Mouse (Mus musculus) neural tube, embryonic 12.5 days (tissue): ENCODE measurements at regions not wholly inside any gene's neighbourhood (a gene's known extent, or its start where the extent isn't known, plus 50 kb on each side); places are given as distances from the start of the nearest gene placed in this dataset.

Experiments
- ATAC-seq: fragments of 200-750 bp; cut with Nextera tagmentation; 2 replicates; pipeline ENCODE4 v1.8.0; 2017; ENCODE audit warnings: low read depth, mild to moderate bottlenecking, moderate TSS enrichment, moderate library complexity; ENCODE audit not compliant: low FRiP score
- H3K27ac ChIP-seq: fragments of 300-500 bp; sonication (generic); 2 replicates; pipeline ENCODE4 v1.5.1; 2016
- H3K27me3 ChIP-seq: fragments of 300-500 bp; sonication (generic); replicated peaks from 2 replicates; pipeline ENCODE4 v1.6.1; 2016; ENCODE audit warnings: mild to moderate bottlenecking
- H3K36me3 ChIP-seq: fragments of 300-500 bp; sonication (generic); 2 replicates; pipeline ENCODE4 v1.6.1; 2016; ENCODE audit warnings: mild to moderate bottlenecking
- H3K4me1 ChIP-seq: fragments of 300-500 bp; sonication (generic); 2 replicates; pipeline ENCODE4 v1.6.1; 2016
- H3K4me2 ChIP-seq: fragments of 300-500 bp; sonication (generic); replicated peaks from 2 replicates; pipeline ENCODE4 v1.6.1; 2016; ENCODE audit warnings: mild to moderate bottlenecking
- H3K4me3 ChIP-seq: fragments of 300-500 bp; sonication (generic); 2 replicates; pipeline ENCODE4 v1.5.1; 2016
- H3K9ac ChIP-seq: fragments of 300-500 bp; sonication (generic); 2 replicates; pipeline ENCODE4 v1.6.1; 2016; ENCODE audit warnings: mild to moderate bottlenecking
- H3K9me3 ChIP-seq: fragments of 300-500 bp; sonication (generic); 2 replicates; pipeline ENCODE4 v1.6.1; 2016; ENCODE audit warnings: mild to moderate bottlenecking
- WGBS: fragments of 180-500 bp; shearing (Covaris S2); methylation state at CpG from one replicate; pipeline ENCODE4 v1.1.7; 2016; 5-methylcytosine and 5-hydroxymethylcytosine counted together

GRCm38 (mm10) chr10:44611399-44611798, 83.1 kb upstream of the Prdm1 start:
- no peak overlapping the region for H3K27ac ChIP-seq
- no peaks in the 10 kb centered on the region for H3K36me3 ChIP-seq
- H3K9ac ChIP-seq: no peak overlapping the region
- H3K4me2 ChIP-seq: no peak overlapping the region
- no peaks in the 10 kb centered on the region for H3K27me3 ChIP-seq
- no peaks in the 10 kb centered on the region for H3K9me3 ChIP-seq
- H3K4me1 ChIP-seq: no peaks in the 10 kb centered on the region
- 86% methylated on average over 5 of the region's 5 CpGs for WGBS
- H3K4me3 ChIP-seq: no peak overlapping the region
- ATAC-seq: no peak

- H3K4me2 ChIP-seq: no peak overlapping the region
- WGBS: 80% methylated on average over 6 of the region's 6 CpGs
These were observed 80.9 kb upstream of the Prdm1 start for GRCm38 (mm10) chr10:44609187-44609586.

GRCm38 (mm10) chr10:44607334-44607851, 79.1 kb upstream of the Prdm1 start:
- 83% methylated on average over 5 of the region's 5 CpGs for WGBS
- no peak for ATAC-seq
- no peak overlapping the region for H3K4me3 ChIP-seq
- no peaks in the 10 kb centered on the region for H3K27me3 ChIP-seq
- no peaks in the 10 kb centered on the region for H3K9me3 ChIP-seq
- peaks cover 3% of the 10 kb centered on the region; the same call in 1 of the 2 replicates for H3K4me1 ChIP-seq
- H3K36me3 ChIP-seq: no peaks in the 10 kb centered on the region
- no peak overlapping the region for H3K4me2 ChIP-seq
- H3K9ac ChIP-seq: no peak overlapping the region
- no peak overlapping the region for H3K27ac ChIP-seq

More at GRCm38 (mm10) chr10:44609187-44609586, 80.9 kb upstream of the Prdm1 start:
- H3K4me3 ChIP-seq: no peak overlapping the region
- no peak overlapping the region for H3K9ac ChIP-seq
- no peak for ATAC-seq
- no peaks in the 10 kb centered on the region for H3K9me3 ChIP-seq
- H3K4me1 ChIP-seq: peaks cover 3% of the 10 kb centered on the region; the same call in 1 of the 2 replicates
- no peak overlapping the region for H3K27ac ChIP-seq
- H3K36me3 ChIP-seq: no peaks in the 10 kb centered on the region
- H3K27me3 ChIP-seq: no peaks in the 10 kb centered on the region

- Histone ChIP-seq H3K27ac (no peak overlapping the region), H3K9ac (no peak overlapping the region), H3K4me3 (no peak overlapping the region), H3K36me3 (no peaks in the 10 kb centered on the region), H3K4me2 (no peak overlapping the region), H3K9me3 (no peaks in the 10 kb centered on the region), H3K27me3 (no peaks in the 10 kb centered on the region), H3K4me1 (peaks cover 3% of the 10 kb centered on the region; the same call in 1 of the 2 replicates)
- 76% methylated on average over 11 of the region's 11 CpGs for WGBS
- no peak for ATAC-seq
These were observed 76.2 kb upstream of the Prdm1 start for GRCm38 (mm10) chr10:44604512-44604911.

DNA sequence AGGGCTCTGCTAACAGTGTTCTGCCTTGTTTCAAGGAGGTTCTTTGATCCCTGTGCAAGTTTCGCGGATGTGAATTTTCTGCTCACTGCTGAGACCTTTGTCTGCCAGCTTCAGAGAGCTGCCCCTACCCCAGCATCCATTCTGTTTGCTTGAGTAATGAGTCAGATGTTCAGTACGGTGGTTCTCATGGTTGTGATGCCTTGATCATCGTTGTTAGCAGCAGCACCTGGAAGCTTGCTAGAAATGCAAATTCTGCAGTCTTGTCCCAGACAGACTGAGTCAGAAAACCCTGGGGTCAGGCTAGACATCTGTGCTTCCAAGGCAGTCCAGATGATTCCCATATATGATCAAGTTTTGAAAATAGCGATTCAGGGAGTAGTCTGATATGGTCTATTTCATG, 75.2 kb upstream of the Prdm1 start:
- Histone ChIP-seq H3K4me2 (no peak overlapping the region), H3K9ac (no peak overlapping the region), H3K4me1 (peaks cover 3% of the 10 kb centered on the region; the same call in 1 of the 2 replicates), H3K4me3 (no peak overlapping the region), H3K27me3 (no peaks in the 10 kb centered on the region), H3K27ac (no peak overlapping the region), H3K9me3 (no peaks in the 10 kb centered on the region), H3K36me3 (no peaks in the 10 kb centered on the region)
- ATAC-seq: no peak
- WGBS: 79% methylated on average over 5 of the region's 5 CpGs

- no peak overlapping the region for H3K9ac ChIP-seq
- no peaks in the 10 kb centered on the region for H3K36me3 ChIP-seq
- peaks cover 3% of the 10 kb centered on the region; the same call in 1 of the 2 replicates for H3K4me1 ChIP-seq
- H3K27ac ChIP-seq: no peak overlapping the region
- WGBS: 83% methylated on average over 10 of the region's 10 CpGs
- no peak overlapping the region for H3K4me3 ChIP-seq
- no peaks in the 10 kb centered on the region for H3K9me3 ChIP-seq
- H3K4me2 ChIP-seq: no peak overlapping the region
- no peak for ATAC-seq
- H3K27me3 ChIP-seq: no peaks in the 10 kb centered on the region
These were observed 73.2 kb upstream of the Prdm1 start for GRCm38 (mm10) chr10:44601550-44601949.

DNA sequence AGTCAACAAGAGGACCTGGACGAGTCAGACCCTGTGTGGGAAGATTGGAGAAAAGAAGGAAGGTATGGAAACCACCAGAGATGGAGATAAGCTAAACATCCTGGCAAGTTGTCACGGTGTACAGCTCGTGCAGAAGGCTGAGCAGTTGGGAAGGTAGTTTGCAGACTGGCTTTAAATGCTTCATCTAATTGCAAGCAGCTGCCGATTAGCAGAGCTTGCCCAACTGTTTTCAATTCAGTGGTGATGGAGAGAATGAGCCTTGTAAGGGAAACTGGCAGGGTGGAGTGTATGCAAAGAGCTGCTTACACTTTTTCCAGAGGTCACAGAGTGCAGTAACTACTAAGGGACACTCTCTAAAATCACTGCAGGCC, 71.6 kb upstream of the Prdm1 start:
- no peaks in the 10 kb centered on the region for H3K9me3 ChIP-seq
- H3K27ac ChIP-seq: no peak overlapping the region
- no peaks in the 10 kb centered on the region for H3K4me1 ChIP-seq
- 46% methylated on average over 4 of the region's 4 CpGs for WGBS
- no peak overlapping the region for H3K9ac ChIP-seq
- no peaks in the 10 kb centered on the region for H3K36me3 ChIP-seq
- H3K27me3 ChIP-seq: no peaks in the 10 kb centered on the region
- no peak overlapping the region for H3K4me3 ChIP-seq
- ATAC-seq: peak; percentile 33; the same call in 1 of the 2 replicates
- no peak overlapping the region for H3K4me2 ChIP-seq

DNA sequence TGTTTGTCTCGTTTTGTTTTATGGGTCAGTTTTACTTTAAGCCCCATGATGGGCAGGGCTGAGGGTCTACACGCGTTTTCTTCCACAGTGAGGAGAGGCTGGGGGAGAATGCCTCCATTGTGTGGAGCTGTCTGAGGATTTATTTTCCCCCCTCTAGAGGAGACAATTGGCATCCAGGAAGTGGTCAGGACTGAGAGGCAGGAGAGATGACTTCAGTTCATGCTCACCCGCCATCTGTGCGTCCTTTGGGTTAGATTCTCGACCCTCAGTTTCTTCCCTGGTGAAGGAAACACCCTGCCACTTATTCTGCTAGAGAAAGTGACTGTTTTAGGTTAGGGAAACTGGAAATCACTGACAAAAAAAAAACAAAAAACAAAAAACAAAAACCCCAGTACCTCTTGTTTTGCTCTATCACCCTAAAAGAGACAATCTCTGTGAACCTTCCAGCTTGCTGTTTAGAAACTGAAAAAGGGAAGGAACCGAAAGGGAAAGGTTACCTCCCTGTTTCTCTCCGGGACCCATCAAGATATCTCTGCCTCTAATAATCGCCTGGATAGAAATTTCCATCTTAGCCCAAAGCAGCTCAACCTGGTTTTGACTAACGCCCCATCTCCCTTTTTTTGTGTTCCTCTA, 71.1 kb upstream of the Prdm1 start:
- H3K4me3 ChIP-seq: no peak overlapping the region
- H3K36me3 ChIP-seq: no peaks in the 10 kb centered on the region
- no peaks in the 10 kb centered on the region for H3K4me1 ChIP-seq
- ATAC-seq: no peak
- no peaks in the 10 kb centered on the region for H3K9me3 ChIP-seq
- H3K4me2 ChIP-seq: no peak overlapping the region
- H3K27me3 ChIP-seq: no peaks in the 10 kb centered on the region
- no peak overlapping the region for H3K9ac ChIP-seq
- 55% methylated on average over 10 of the region's 10 CpGs for WGBS
- no peak overlapping the region for H3K27ac ChIP-seq

DNA sequence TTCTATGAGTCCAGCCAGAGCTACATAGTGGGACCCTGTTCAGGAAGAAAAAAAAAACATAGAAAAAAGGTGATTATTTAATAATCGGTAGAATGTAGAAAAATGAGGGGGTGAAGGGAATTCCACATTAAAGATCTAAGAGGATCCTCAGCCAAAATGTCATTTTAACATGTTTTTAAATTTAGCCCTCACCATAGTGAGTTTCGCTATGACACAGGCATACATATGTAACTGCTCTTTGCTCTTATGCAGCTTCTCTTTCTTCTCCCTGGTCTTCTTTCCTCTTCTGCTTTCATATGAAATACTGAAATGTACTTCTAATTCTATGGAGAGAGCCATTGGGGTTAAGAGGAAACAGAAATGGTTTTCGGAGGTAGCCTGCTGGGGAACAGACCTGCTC, 70.3 kb upstream of the Prdm1 start:
- Histone ChIP-seq H3K4me2 (no peak overlapping the region), H3K9ac (no peak overlapping the region), H3K4me1 (no peaks in the 10 kb centered on the region), H3K27ac (no peak overlapping the region), H3K9me3 (no peaks in the 10 kb centered on the region), H3K36me3 (no peaks in the 10 kb centered on the region), H3K4me3 (no peak overlapping the region), H3K27me3 (no peaks in the 10 kb centered on the region)
- no peak for ATAC-seq
- 97% methylated on average over 3 of the region's 3 CpGs for WGBS

DNA sequence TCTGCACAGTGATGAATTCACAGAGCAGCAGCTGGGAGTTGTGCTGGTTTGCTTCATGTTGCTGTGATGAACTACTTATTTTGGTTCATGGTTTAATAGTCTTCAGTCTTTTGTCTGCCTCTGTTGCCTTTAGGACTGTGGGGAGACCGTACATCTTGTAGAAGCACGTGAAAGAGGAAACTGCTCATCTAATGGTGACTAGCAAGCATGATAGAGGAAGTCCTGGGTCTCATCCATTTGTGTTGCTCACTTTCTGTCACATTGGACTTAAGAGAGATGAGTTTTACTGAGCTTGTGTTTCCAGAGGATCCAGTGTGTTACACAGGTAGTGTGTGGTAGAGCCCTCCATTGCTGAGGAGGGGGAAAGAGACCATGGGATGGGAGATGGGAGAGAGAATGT, 67.6 kb upstream of the Prdm1 start:
- Histone ChIP-seq H3K4me1 (no peaks in the 10 kb centered on the region), H3K9ac (no peak overlapping the region), H3K27me3 (no peaks in the 10 kb centered on the region), H3K27ac (no peak overlapping the region), H3K4me3 (no peak overlapping the region), H3K9me3 (no peaks in the 10 kb centered on the region), H3K36me3 (no peaks in the 10 kb centered on the region), H3K4me2 (no peak overlapping the region)
- WGBS: 80% methylated on average over 2 of the region's 2 CpGs
- ATAC-seq: no peak

- 89% methylated on average over 6 of the region's 6 CpGs for WGBS
- H3K4me3 ChIP-seq: no peak overlapping the region
These were observed 61.5 kb upstream of the Prdm1 start for GRCm38 (mm10) chr10:44589842-44590241.

GRCm38 (mm10) chr10:44589352-44589751, 61.1 kb upstream of the Prdm1 start:
- no peak overlapping the region for H3K4me3 ChIP-seq
- ATAC-seq: no peak
- H3K27me3 ChIP-seq: no peaks in the 10 kb centered on the region
- no peak overlapping the region for H3K27ac ChIP-seq
- no peaks in the 10 kb centered on the region for H3K4me1 ChIP-seq
- H3K36me3 ChIP-seq: no peaks in the 10 kb centered on the region
- H3K9me3 ChIP-seq: no peaks in the 10 kb centered on the region
- no peak overlapping the region for H3K9ac ChIP-seq
- no peak overlapping the region for H3K4me2 ChIP-seq

More at GRCm38 (mm10) chr10:44589842-44590241, 61.5 kb upstream of the Prdm1 start:
- H3K27ac ChIP-seq: no peak overlapping the region
- no peak overlapping the region for H3K4me2 ChIP-seq
- ATAC-seq: no peak
- no peaks in the 10 kb centered on the region for H3K4me1 ChIP-seq
- no peaks in the 10 kb centered on the region for H3K9me3 ChIP-seq
- H3K9ac ChIP-seq: no peak overlapping the region
- no peaks in the 10 kb centered on the region for H3K36me3 ChIP-seq
- no peaks in the 10 kb centered on the region for H3K27me3 ChIP-seq

- Histone ChIP-seq H3K36me3 (no peaks in the 10 kb centered on the region), H3K9ac (no peak overlapping the region), H3K9me3 (no peaks in the 10 kb centered on the region), H3K4me2 (no peak overlapping the region), H3K4me3 (no peak overlapping the region), H3K27ac (no peak overlapping the region), H3K4me1 (no peaks in the 10 kb centered on the region), H3K27me3 (no peaks in the 10 kb centered on the region)
- 73% methylated on average over 2 of the region's 2 CpGs for WGBS
- no peak for ATAC-seq
These were observed 54.4 kb upstream of the Prdm1 start for GRCm38 (mm10) chr10:44582736-44583135.
